Mouse (Mus musculus) spleen, postnatal 10 days (tissue): ENCODE measurements around the gene Epn1.

Experiments
- DNase-seq, 2 experiments: peaks; one replicate each; pipeline ENCODE4 v3.0.0; 2021 to 2022; ENCODE audit warnings: low spot score in 2 of 2

Epn1 gene

DNA sequence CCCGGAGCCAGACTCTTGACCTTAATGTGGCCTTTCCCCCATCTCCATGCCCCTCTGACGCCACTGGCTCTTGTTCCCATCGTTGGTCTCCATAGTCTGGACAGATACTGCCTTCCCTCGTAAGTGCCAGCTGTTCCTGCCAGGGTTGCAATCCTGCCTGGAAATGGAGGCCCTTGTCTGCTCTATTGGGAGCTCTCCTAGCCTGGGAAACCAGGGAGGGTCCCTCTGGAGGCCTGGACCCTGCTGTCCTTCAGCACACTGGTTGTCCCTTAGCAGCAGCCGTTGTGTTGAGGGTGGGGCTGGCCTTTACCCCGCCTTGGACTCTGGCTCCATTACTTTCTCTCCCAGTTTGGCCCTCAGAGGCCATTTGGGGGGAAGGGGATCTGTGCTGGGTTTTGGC, 12.3 kb downstream of the Epn1 start:
- DNase-seq = no peak

DNA sequence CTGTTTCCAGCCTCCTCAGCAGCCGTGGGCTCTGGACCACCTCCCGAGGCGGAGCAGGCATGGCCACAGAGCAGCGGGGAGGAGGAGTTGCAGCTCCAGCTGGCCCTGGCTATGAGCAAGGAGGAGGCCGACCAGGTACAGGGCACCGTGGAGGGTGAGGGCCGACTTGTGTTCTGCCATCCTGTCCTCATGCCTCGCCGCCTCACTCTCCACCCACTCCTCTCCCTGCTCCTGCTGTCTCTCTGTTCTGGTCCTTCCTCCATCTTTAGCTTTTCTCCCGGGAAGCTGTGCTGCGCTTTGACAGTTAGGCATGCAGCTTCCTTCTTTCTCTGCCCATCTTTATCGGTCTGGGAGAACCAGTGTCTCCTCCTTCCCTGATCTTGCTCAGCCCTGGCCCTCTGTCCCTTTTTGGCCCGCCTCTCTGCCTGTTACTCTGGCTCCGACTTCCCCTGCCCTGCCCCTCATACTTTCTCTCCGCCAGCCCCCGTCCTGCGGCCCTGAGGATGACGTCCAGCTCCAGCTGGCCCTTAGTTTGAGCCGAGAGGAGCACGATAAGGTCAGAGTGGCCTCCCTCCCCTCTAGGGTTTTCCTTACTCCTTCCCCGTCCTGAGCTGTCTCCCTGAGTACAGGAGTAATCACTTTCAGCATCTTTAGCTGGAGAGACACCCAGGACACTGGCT, 12.9 kb downstream of the Epn1 start:
- DNase-seq = no peak

DNA sequence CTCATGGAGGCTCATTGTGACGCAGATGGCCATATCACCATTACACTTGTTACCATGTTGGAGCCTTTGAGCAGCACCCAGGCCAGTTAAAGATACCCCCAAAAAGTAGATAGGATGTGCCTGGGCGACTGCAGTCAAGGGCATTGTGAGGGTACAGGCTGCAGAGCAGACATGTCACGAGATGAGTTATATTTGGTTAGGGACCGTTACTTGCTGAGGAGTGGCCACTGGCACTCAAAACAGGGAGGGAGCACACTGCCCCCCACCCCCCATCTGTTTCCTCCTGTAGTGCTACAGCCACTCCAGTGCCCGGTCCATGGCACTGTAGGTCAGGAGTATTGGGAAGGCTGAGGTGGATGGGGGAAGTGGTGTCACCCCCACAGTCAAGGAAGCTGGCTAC, 18.7 kb downstream of the Epn1 start:
- no peak for DNase-seq

DNA sequence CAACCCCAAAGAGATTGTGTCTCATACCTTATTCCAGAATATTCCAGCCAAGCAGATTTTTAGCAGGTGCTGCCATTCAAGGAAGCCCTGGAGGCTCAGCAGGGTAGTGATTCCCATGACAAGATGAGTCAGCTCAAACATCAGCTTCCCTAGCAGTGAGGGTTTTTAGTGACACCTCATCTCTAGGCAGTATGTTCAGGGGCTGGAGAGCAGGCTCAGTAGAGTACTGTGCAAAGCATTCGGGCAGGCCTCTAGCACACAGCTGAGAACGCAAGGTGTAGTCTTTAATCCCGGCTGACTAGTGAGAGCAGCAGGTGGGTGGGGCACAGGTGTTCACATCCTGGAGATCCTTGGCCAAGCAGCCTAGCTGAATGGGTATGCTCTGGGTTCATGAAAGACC, 19.8 kb downstream of the Epn1 start:
- no peak for DNase-seq

DNA sequence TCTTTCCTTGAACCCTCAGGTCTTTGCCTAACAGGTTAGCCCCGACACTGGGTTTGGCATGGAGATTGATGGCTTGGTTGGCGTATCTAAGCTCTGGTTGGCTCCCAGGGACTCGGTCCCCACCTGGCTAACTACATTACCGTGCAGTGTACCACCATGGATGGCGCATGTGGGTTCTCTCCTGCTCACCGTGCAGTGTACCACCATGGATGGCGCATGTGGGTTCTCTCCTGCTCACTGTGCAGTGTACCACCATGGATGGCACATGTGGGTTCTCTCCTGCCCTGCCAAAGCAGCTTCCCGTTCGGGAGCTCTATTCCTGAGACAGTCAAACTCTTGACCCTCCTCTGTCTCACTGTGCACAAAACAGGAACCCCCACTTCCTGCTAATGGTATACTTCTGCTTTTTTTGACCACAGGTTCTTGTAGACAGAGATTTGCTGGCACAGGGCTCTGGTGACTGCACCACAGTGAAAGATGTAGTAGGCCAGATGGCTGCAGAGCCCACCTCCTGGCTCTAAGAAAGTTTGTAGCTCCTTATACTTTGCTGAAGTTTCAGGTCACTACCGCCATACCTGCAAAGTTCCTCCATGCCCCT, 21.1 kb downstream of the Epn1 start:
- peak in 1 of 2 experiments; percentile 55 for DNase-seq

DNA sequence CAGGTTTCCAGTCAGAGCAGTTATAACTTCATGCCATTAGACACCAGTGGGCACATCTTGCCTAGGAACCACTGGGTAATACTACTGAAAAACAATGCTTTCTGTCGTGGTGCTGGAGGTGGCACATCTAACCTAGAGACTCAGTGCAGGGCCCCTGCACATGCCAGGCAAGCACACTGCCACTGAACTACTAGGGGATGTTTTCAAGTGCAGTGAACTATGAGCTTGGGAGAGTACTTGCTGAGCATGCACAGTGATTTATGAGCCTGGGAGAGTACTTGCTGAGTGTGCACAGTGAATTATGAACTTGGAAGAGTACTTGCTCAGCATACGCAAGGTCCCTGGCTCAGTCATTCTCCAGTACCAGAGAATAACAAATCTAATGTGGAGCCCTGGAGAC, 22.5 kb downstream of the Epn1 start:
- DNase-seq = no peak

DNA sequence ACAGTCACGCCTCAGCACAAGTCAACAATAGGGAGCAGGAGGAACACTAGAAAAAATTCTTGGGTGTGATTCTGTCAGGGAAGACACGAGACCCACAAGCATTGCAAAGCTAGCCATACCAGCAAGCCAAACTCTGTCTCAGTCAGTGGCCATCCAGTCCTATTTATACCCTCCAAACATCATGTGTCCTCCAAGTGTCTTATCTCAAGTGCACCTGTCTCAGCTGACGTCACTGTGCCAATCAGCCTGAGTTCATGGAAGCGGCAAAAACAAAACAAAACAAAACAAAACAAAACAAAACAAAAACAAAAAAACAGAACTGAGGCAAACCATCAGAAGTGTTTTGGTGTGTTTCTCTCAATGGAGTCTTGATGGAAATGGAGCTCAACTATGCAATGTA, 28.2 kb downstream of the Epn1 start:
- DNase-seq = no peak

DNA sequence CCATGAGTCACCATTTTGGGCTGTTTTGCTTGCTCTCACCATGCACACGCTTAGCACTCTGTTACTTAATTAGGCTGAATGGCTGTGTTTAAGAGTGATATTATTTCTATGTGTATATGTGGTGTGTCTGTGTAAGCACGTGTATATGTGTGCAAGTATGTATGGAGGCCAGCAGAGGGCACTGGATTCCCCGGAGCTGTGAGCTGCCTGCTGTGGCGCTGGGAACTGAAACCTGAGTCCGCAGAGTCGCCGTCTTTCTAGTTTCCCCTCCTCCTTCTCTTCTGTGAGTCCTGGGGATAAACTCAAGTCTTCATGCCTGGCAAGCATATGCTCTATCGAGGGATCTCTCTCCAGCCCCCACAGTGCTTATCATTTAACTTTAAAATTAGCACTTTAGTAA, 29.3 kb downstream of the Epn1 start:
- DNase-seq = no peak

DNA sequence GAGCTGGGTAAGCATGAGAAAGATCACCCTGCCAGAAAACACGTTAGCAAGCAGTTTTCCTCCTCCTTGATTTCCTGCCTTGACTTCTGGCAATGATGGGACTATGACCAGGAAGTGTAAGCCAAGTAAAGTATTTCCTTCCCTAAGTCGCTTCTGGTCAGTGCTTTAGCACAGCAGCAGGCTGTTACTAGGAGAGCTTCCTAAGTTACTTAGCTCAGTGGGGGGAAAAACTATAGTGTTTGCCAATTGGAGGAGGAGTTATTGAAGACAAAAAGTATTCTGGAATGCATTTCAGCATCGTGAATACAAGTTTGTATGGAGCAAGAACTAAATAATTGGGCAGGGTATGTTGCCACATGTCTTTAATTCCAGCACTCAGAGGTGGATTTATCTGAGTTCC, 32.7 kb downstream of the Epn1 start:
- no peak for DNase-seq

DNA sequence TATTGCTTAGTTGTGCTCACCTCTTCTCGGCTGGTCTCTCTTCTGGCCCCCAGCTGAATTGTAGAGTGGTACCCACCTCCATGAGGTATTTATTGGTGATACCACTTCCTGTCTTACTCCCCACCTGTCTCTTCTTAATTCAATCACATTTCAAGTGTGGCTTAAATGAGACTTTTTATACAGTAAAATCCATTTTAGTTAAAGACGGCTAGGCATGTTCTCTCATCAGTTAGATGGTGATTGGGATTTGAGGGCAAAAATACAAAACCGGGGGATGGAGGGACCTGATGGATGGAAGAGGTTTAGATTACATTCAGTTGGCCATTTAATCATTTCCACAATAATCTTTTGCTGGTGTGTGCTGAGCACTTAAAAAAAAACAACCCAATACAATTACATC, 36.8 kb downstream of the Epn1 start, which contains the start of gene Rfpl4:
Gene Rfpl4, minus strand, starts transcription at position 101 of the 400 bp plus-strand sequence.
- DNase-seq = no peak

DNA sequence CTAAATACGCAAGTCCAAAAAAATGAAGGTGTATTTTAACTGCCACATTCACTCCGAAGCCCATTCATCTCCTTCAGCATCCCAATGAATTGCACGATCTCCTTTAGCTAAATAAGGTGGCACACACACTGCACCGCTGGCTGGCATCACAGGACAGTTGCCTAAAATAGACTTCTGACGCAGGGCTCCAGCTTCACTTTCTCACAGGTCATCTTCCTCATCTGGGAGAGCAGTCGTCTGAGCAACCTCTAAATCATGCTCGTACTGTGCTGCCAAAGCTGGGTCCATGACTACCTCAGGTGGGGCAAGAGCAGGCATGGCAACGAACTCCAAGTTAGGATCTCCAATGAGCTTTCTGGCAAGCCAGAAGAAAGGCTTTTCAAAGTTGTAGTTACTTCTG, 45.0 kb downstream of the Epn1 start:
- no peak for DNase-seq

DNA sequence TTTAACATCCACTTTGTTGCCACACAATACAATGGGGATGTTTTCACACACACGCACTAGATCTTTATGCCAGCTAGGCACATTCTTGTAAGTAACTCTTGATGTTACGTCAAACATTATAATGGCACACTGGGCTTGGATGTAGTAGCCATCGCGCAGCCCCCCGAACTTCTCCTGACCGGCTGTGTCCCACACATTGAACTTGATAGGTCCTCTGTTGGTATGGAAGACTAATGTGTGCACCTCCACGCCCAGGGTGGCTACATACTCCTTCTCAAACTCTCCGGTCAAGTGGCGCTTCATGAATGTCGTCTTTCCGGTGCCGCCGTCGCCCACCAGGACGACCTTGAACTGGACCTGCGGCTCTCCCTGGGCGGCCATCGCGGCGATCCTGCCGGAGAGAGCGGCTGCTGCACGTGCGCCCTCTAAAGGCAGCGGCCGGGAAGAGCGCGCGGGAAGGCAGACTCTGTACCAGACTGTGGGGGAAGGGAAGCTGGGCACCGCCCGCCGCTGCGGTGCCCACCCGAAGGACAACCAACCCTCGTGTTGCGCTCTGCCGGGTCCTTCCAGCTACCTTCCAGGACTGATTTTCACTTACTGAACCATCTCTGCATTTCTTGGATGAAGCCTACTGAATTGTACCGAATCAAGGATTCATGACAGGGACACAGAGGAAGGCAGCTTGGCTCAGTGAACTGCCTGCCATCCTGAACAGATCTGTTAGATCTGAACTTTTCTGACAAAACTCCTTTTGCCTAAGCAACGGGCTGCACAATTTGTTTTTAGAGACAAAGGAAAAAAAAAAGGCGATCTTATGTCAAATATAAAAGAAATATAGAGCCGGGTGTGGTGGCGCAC, 45.7 kb downstream of the Epn1 start, which contains the start of gene Rasl2-9:
Gene Rasl2-9, minus strand, starts transcription at position 402 of the 858 bp plus-strand sequence.
- DNase-seq = peak; percentile 68 to 83
